Mouse (Mus musculus) liver, adult 2 months (tissue): Measurements from ENCODE around the gene Fam117b. TPM values are rescaled to one million over a fixed set of nuclear protein-coding genes. Genes with fewer than 3 reads are reported as not detected.

Experiments used
- DNase-seq: peaks from one replicate; pipeline ENCODE4 v3.0.0-alpha.2; 2011; ENCODE audit warnings: low read depth, low spot score; ENCODE audit errors: extremely low read depth
- H3K27ac ChIP-seq: fragments of 200-500 bp; replicated peaks from 2 replicates; pipeline ENCODE4 v1.5.1; 2012; ENCODE audit warnings: low read depth, mild to moderate bottlenecking, control low read depth, inconsistent platforms, low read length; ENCODE audit not compliant: insufficient read depth
- H3K27me3 ChIP-seq: fragments of 200-500 bp; 2 replicates; pipeline ENCODE4 v1.6.1; 2012; ENCODE audit warnings: mild to moderate bottlenecking, moderate library complexity, low read length, inconsistent platforms; ENCODE audit not compliant: control insufficient read depth, insufficient read depth
- H3K36me3 ChIP-seq: fragments of 200-500 bp; 2 replicates; pipeline ENCODE4 v1.6.1; 2012; ENCODE audit warnings: low read length, inconsistent platforms; ENCODE audit not compliant: control insufficient read depth, insufficient read depth
- H3K4me1 ChIP-seq: fragments of 200-500 bp; 2 replicates; pipeline ENCODE4 v1.6.1; 2011; ENCODE audit warnings: low read length; ENCODE audit not compliant: control insufficient read depth, insufficient read depth
- H3K4me3 ChIP-seq: fragments of 200-500 bp; 2 replicates; pipeline ENCODE4 v1.5.1; 2011; ENCODE audit warnings: low read depth, mild to moderate bottlenecking, control low read depth, low read length, moderate library complexity; ENCODE audit not compliant: insufficient read depth
- H3K79me2 ChIP-seq: fragments of 200-500 bp; 2 replicates; pipeline ENCODE4 v1.6.1; 2012; ENCODE audit warnings: inconsistent platforms, mild to moderate bottlenecking, low read length, moderate library complexity; ENCODE audit not compliant: control insufficient read depth, insufficient read depth
- H3K9ac ChIP-seq: fragments of 200-500 bp; 2 replicates; pipeline ENCODE4 v1.6.1; 2012; ENCODE audit warnings: low read depth, mild to moderate bottlenecking, control low read depth, inconsistent platforms, low read length
- CTCF ChIP-seq: fragments of 200-500 bp; IDR thresholded peaks from 2 replicates; pipeline ENCODE4 v1.5.1; 2011; ENCODE audit warnings: low read depth, low read length, control low read depth
- POLR2A ChIP-seq: fragments of 200-500 bp; IDR thresholded peaks from 2 replicates; pipeline ENCODE4 v1.6.1; 2011; ENCODE audit warnings: low read length, control low read depth; ENCODE audit not compliant: insufficient read depth; ENCODE audit errors: extremely low read depth
- WGBS: fragments of 180-500 bp; shearing (Covaris S2); methylation state at CpG from one replicate; pipeline ENCODE4 v1.1.7; 2018; 5-methylcytosine and 5-hydroxymethylcytosine counted together
- polyA plus RNA-seq: library from polyadenylated mRNA; depleted of rRNA; stranded (reverse); fragments of >200 nt; gene quantifications from 2 replicates; pipeline ENCODE4 v1.2.3, GENCODE M21; 2012
- total RNA-seq: library from RNA; depleted of rRNA; stranded (reverse); fragments of >200 nt; gene quantifications from 2 replicates; pipeline ENCODE4 v1.2.3, GENCODE M21; 2014

The Fam117b gene
- total and polyA plus RNA-seq, 2 experiments = 2.0 to 3.7 TPM

- no peak for DNase-seq
- no peaks in the 10 kb centered on the region for H3K27me3 ChIP-seq
- TF ChIP-seq POLR2A (no peak), CTCF (no peak)
- H3K4me3 ChIP-seq = no peak overlapping the region
- H3K4me1 ChIP-seq = no peaks in the 10 kb centered on the region
- H3K9ac ChIP-seq = no peak overlapping the region
- no peak overlapping the region for H3K27ac ChIP-seq
- H3K79me2 ChIP-seq = no peaks in the 10 kb centered on the region
- no peaks in the 10 kb centered on the region for H3K36me3 ChIP-seq
Measured at GRCm38 (mm10) chr1:59888018-59888417, 24.8 kb upstream of the Fam117b start.

GRCm38 (mm10) chr1:59891185-59891584 lies 21.6 kb upstream of the Fam117b start:
- no peaks in the 10 kb centered on the region for H3K36me3 ChIP-seq
- no peaks in the 10 kb centered on the region for H3K79me2 ChIP-seq
- H3K27me3 ChIP-seq = no peaks in the 10 kb centered on the region
- H3K4me3 ChIP-seq = no peak overlapping the region
- no peaks in the 10 kb centered on the region for H3K4me1 ChIP-seq
- no peak for DNase-seq
- 67% methylated on average over 4 of the region's 4 CpGs for WGBS
- H3K27ac ChIP-seq = no peak overlapping the region
- H3K9ac ChIP-seq = no peak overlapping the region
- TF ChIP-seq POLR2A (no peak), CTCF (no peak)

GRCm38 (mm10) chr1:59892777-59893176 lies 20.0 kb upstream of the Fam117b start:
- TF ChIP-seq CTCF = no peak
- no peak for TF ChIP-seq POLR2A

GRCm38 (mm10) chr1:59894025-59894424 lies 18.8 kb upstream of the Fam117b start:
- Histone ChIP-seq H3K27ac (no peak overlapping the region), H3K36me3 (no peaks in the 10 kb centered on the region), H3K4me1 (no peaks in the 10 kb centered on the region; the same call in 1 of the 2 replicates), H3K27me3 (no peaks in the 10 kb centered on the region), H3K4me3 (no peak overlapping the region), H3K79me2 (no peaks in the 10 kb centered on the region), H3K9ac (no peak overlapping the region)
- WGBS = 88% methylated on average over 4 of the region's 4 CpGs
- TF ChIP-seq CTCF (no peak), POLR2A (no peak)
- DNase-seq = no peak

More at GRCm38 (mm10) chr1:59892777-59893176, 20.0 kb upstream of the Fam117b start:
- no peak overlapping the region for H3K4me3 ChIP-seq
- H3K9ac ChIP-seq = no peak overlapping the region
- H3K27ac ChIP-seq = no peak overlapping the region
- WGBS = 95% methylated on average over 8 of the region's 8 CpGs
- no peaks in the 10 kb centered on the region for H3K4me1 ChIP-seq
- DNase-seq = no peak
- no peaks in the 10 kb centered on the region for H3K27me3 ChIP-seq
- no peaks in the 10 kb centered on the region for H3K79me2 ChIP-seq
- no peaks in the 10 kb centered on the region for H3K36me3 ChIP-seq

GRCm38 (mm10) chr1:59895456-59895855 lies 17.4 kb upstream of the Fam117b start:
- Histone ChIP-seq H3K79me2 (no peaks in the 10 kb centered on the region), H3K4me3 (no peak overlapping the region), H3K27me3 (no peaks in the 10 kb centered on the region), H3K27ac (no peak overlapping the region), H3K4me1 (peaks cover 2% of the 10 kb centered on the region; the same call in 1 of the 2 replicates), H3K9ac (no peak overlapping the region), H3K36me3 (no peaks in the 10 kb centered on the region)
- DNase-seq = peak; percentile 29
- TF ChIP-seq CTCF (no peak), POLR2A (no peak)
- 66% methylated on average over 4 of the region's 4 CpGs for WGBS

- TF ChIP-seq CTCF = no peak
- TF ChIP-seq POLR2A = no peak
- Histone ChIP-seq H3K27me3 (no peaks in the 10 kb centered on the region), H3K27ac (no peak overlapping the region), H3K4me3 (no peak overlapping the region), H3K9ac (no peak overlapping the region), H3K79me2 (no peaks in the 10 kb centered on the region), H3K36me3 (no peaks in the 10 kb centered on the region), H3K4me1 (peaks cover 4% of the 10 kb centered on the region; the same call in 1 of the 2 replicates)
- WGBS = 61% methylated on average over 5 of the region's 5 CpGs
- no peak for DNase-seq
Measured at GRCm38 (mm10) chr1:59897147-59897798, 15.5 kb upstream of the Fam117b start.
